Mouse (Mus musculus) ovary, postnatal 14 days (tissue): ENCODE measurements around the gene Fam120b.

Experiments
- DNase-seq: peaks from one replicate; pipeline ENCODE4 v3.0.0; 2022; ENCODE audit warnings: low spot score

The Fam120b gene

GRCm38 (mm10) chr17:15379741-15380526, 16.1 kb upstream of the Fam120b start:
- no peak for DNase-seq

GRCm38 (mm10) chr17:15380641-15381051, 15.4 kb upstream of the Fam120b start:
- DNase-seq, result peak; percentile 16

- DNase-seq, result no peak
These were observed 14.7 kb upstream of the Fam120b start for GRCm38 (mm10) chr17:15381092-15381860.

GRCm38 (mm10) chr17:15381869-15382660, 13.9 kb upstream of the Fam120b start:
- DNase-seq, result no peak

- DNase-seq, result no peak
These were observed 12.6 kb upstream of the Fam120b start for GRCm38 (mm10) chr17:15383360-15383759.

- no peak for DNase-seq
These were observed 7.1 kb upstream of the Fam120b start for GRCm38 (mm10) chr17:15388892-15389291.

GRCm38 (mm10) chr17:15389356-15389755, 6.6 kb upstream of the Fam120b start:
- no peak for DNase-seq

GRCm38 (mm10) chr17:15401716-15402115, 5.7 kb downstream of the Fam120b start:
- no peak for DNase-seq

- no peak for DNase-seq
These were observed 10.6 kb downstream of the Fam120b start for GRCm38 (mm10) chr17:15406576-15406975.

GRCm38 (mm10) chr17:15409261-15409660, 13.3 kb downstream of the Fam120b start:
- DNase-seq, result no peak

GRCm38 (mm10) chr17:15410861-15411260, 14.9 kb downstream of the Fam120b start:
- no peak for DNase-seq

GRCm38 (mm10) chr17:15416596-15417215, 20.7 kb downstream of the Fam120b start:
- no peak for DNase-seq

- no peak for DNase-seq
These were observed 23.5 kb downstream of the Fam120b start for GRCm38 (mm10) chr17:15419534-15419933.

GRCm38 (mm10) chr17:15420021-15420603, 24.1 kb downstream of the Fam120b start:
- no peak for DNase-seq

- no peak for DNase-seq
These were observed 25.4 kb downstream of the Fam120b start for GRCm38 (mm10) chr17:15421446-15421845.

- DNase-seq, result no peak
These were observed 26.7 kb downstream of the Fam120b start for GRCm38 (mm10) chr17:15422666-15423065.

GRCm38 (mm10) chr17:15423080-15423765, 27.2 kb downstream of the Fam120b start:
- peak; percentile 13 for DNase-seq

GRCm38 (mm10) chr17:15425931-15426330, 29.9 kb downstream of the Fam120b start:
- DNase-seq, result no peak

- DNase-seq, result no peak
These were observed 33.4 kb downstream of the Fam120b start for GRCm38 (mm10) chr17:15429451-15429850.

- no peak for DNase-seq
These were observed 33.9 kb downstream of the Fam120b start for GRCm38 (mm10) chr17:15429937-15430336.

- no peak for DNase-seq
These were observed 35.1 kb downstream of the Fam120b start for GRCm38 (mm10) chr17:15431021-15431514.
